Mouse (Mus musculus) MEL (cell line): ENCODE results near the gene Mlycd.

Experiments used
- CTCF ChIP-seq, 3 experiments: IDR thresholded peaks in 2 of 3; conservative IDR thresholded peaks in 1 of 3; 2 replicates each; pipeline ENCODE4 v1.5.1; 2011 to 2012; ENCODE audit warnings: low read length in 3 of 3, low read depth in 2 of 3, mild to moderate bottlenecking in 2 of 3, improper control_type of control experiment in 1 of 3, inconsistent platforms in 1 of 3, mixed read lengths in 1 of 3, moderate library complexity in 1 of 3; ENCODE audit not compliant: control insufficient read depth in 1 of 3, insufficient read depth in 1 of 3, poor library complexity in 1 of 3, severe bottlenecking in 1 of 3
- POLR2A ChIP-seq, 2 experiments: IDR thresholded peaks; 2 replicates each; pipeline ENCODE4 v1.6.1; 2011 to 2012; ENCODE audit warnings: low read length in 2 of 2, mild to moderate bottlenecking in 2 of 2, control low read depth in 1 of 2, improper control_type of control experiment in 1 of 2, low read depth in 1 of 2, moderate library complexity in 1 of 2; ENCODE audit not compliant: control insufficient read depth in 1 of 2, insufficient read depth in 1 of 2, poor library complexity in 1 of 2

DNA sequence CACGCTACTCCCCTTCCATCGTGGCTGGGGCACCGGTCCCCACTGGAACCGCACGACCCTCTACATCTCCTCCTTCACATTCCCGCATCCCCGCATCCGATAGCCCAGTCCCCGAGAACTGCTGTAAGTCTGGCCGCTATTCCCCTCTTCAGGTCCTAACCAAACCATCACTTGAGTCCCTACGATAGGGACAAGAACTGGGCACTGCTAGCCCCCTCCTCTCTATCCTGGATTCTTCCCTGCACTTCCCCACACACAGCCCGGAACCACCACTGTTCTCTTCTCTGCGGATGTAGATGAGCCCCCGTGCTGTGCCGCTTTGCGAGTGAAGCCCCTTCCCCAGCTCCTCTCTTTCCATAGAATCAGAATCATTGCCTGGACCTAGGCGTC is 53.1 kb downstream of the Mlycd start:
- no peak for TF ChIP-seq CTCF (IDR thresholded peaks at IDR 0.05 in 2 of 3, conservative IDR thresholded peaks at IDR 0.05 in 1 of 3; ENCODE audit: control insufficient read depth in 1 of 3, insufficient read depth in 1 of 3, low read depth in 2 of 3, low read length in 3 of 3, poor library complexity in 1 of 3, severe bottlenecking in 1 of 3)
- no peak for TF ChIP-seq POLR2A (IDR thresholded peaks at IDR 0.05; ENCODE audit: control insufficient read depth in 1 of 2, insufficient read depth in 1 of 2, low read depth in 1 of 2, low read length in 2 of 2, poor library complexity in 1 of 2)
